15 mouse cellular contexts compared by ENCODE assay signal in genomic region chr1:131211655-131212054, GRCm38 (mm10).
"Had no signal": no experiment of that assay in that cellular context is flagged by ENCODE, and none has a peak within 500 bp of the region (broad histone marks: within the 10 kb centered on the region; RNA-seq: fewer than 3 reads in every experiment).

No protein-coding gene starts in this region.

- H3K9ac ChIP-seq: neural tube, embryonic 13.5 days; neural tube, embryonic 15.5 days; stomach, embryonic 15.5 days had no signal

- H3K4me1 ChIP-seq: neural tube, embryonic 13.5 days; neural tube, embryonic 15.5 days had no signal

- H3K36me3 ChIP-seq: neural tube, embryonic 13.5 days; neural tube, embryonic 15.5 days; stomach, embryonic 15.5 days had no signal

- H3K27ac ChIP-seq: neural tube, embryonic 13.5 days; neural tube, embryonic 15.5 days; stomach, embryonic 15.5 days had no signal

- DNase-seq: retina, postnatal 1 day; right cerebral cortex, adult 18-20 months; right cerebral cortex, postnatal 14 days; right cerebral cortex, postnatal 25 days; right cerebral cortex, postnatal 4 days; spleen, adult 18-20 months; thymus, adult 18-20 months; thymus, adult 2 months; thymus, postnatal 14 days; thymus, postnatal 25 days; thymus, postnatal 36 days; thymus, postnatal 4 days had no signal

- H3K9me3 ChIP-seq: neural tube, embryonic 13.5 days; neural tube, embryonic 15.5 days; stomach, embryonic 15.5 days had no signal

- H3K4me2 ChIP-seq: neural tube, embryonic 13.5 days; neural tube, embryonic 15.5 days; stomach, embryonic 15.5 days had no signal

- H3K4me3 ChIP-seq: neural tube, embryonic 13.5 days; neural tube, embryonic 15.5 days; stomach, embryonic 15.5 days had no signal

- H3K27me3 ChIP-seq: neural tube, embryonic 13.5 days; neural tube, embryonic 15.5 days; stomach, embryonic 15.5 days had no signal
